Mouse (Mus musculus): Measurements from ENCODE around the gene Styx.

Gene Styx

DNA sequence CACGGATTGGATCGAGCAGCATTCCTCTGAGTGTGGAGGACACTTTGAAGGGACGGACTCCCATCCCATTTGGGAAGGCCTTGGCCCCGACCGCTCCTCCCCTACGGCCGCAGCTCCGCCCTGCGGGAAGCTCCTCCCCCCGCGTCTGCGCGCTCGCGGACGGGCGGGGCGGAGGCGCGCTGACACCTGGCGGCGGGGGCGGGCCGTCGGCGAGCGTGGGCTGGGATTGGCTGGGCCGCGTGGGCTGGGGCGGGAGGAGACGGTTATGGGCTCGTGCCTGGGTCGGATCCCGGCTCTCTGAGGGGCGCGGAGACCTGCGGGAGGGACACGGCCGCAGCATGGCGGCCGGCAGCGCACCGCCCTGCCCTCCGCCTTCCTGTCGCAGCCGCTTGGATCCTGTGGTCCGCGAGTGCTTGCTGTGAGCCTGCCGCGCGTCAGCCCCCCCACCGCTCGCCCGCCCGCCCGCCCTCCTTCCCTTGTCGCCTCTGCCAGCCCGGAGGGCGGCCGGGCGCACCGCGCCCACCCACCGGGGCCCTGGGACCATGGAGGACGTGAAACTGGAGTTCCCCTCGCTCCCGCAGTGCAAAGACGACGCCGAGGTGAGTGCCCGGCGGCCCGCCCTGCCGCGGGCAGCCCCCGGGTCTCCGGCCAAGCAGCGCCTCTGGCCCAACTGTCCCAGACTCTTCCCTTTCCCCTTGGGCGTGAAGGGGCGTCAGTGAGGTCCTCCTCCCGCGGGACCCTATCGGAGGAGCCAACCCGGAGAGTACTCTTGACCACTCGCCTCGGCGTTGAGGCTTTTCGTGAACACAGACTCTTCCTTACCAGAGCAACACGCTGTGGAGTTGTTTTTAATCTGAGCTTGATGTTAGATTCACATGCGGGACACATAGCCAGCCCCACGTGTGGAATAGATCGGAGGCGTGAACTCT lies at the start of gene Styx:
Gene Styx (plus strand): TSS at position 163 of the 929 bp plus-strand sequence.
- peak; percentile 96 to 99 for DNase-seq (ENCODE audit: low spot score in 2 of 2)

DNA sequence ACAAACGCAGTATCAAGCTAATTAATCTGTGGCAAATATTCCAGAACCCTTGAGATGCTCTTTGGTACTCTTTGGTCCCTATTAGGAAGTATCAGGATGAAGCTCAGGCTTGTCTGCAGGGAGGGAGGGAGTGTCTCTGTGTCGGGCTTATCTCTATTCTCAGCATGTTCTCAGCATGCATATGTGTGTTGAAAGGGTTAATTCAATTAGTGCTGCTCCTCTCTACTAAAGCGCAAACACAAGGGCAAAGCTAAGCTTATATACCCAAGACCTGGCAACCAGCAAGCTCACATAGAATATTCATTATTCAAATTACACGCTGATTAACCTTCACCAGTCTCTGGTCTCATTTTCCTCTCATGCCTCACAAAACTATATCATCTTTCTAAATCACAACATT lies 47.0 kb upstream of the Styx start:
- no peak for DNase-seq (ENCODE audit: low spot score in 2 of 2)

DNA sequence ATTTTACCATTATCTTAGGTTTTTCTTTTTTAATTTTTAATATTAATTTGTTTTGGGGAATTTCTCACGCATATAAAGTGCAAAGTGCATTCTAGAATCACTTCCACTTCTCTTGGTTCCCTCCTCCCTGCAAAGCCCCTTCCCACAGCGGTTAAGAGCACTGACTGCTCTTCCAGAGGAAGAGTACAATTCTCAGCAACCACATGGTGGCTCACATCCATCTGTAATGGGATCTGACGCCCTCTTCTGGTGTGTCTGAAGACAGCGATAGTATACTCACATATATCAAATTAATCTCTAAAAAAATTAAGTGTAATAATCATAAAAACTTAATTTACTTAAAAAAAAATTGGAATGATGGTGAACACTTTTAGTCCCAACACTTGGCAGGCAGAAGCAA lies 46.5 kb upstream of the Styx start:
- no peak for DNase-seq (ENCODE audit: low spot score in 2 of 2)

DNA sequence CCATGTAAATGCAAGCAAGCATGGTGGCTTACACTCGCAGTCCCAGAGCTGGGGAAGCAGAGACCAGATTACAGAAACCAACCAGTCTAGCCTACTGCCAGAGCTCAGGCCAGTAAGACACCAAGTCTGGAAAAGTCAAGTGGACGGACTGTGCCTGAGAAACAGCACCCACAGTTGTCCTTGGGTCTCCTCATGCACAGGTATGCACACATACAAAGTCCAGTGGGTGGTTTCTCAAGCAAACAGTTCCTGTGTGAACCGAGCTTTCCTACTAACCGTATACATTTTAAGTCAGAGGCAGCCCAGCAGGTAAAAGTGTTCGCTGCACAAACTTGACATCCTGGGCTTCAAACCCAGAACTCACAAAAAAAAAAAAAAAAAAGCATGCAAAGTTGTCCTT lies 45.0 kb upstream of the Styx start:
- DNase-seq (ENCODE audit: low spot score in 2 of 2), result no peak

GRCm38 (mm10) chr14:45307630-45308328 lies 43.1 kb upstream of the Styx start:
- DNase-seq (ENCODE audit: low spot score in 2 of 2), result no peak

GRCm38 (mm10) chr14:45309646-45310045 lies 41.2 kb upstream of the Styx start:
- no peak for DNase-seq (ENCODE audit: low spot score in 2 of 2)

DNA sequence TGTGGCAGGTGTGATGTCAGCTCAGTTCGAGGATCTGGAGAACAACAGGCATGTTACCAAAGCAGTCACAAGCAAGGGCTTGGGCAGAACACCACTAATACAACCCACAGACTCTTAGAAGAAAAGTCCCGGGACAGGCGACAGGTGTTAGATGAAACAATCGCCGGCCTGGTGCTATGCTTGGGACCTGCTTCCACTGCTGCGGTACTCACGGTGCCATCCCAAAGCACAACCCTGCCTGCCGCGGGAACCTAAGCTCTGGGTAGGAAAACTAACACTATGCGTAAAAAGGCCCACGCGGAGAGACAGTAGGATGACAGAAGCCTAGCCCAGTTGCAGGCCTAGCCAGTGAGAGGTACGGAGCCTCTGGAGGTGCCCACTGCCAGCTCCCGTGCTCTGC lies 40.8 kb upstream of the Styx start:
- DNase-seq (ENCODE audit: low spot score in 2 of 2), result no peak

DNA sequence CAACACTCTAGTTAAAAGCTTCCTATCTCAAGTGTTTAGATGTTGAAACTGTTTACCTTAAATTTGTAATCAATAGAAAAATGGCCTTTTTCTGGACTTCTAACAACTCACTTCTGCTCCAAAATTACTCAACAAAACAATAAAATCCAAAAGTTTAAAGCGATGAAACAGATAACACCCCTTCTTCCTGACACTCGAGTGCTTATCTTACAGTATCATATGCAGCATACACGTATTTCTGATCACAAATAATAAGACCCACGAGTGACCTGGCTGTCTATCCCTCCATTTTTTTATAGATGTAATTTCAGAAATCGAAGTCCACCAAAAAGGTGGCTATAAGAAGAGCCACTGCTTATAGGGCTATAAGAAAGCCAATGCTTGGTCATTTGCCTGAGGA lies 34.0 kb upstream of the Styx start:
- DNase-seq (ENCODE audit: low spot score in 2 of 2), result no peak

GRCm38 (mm10) chr14:45317921-45318411 lies 32.9 kb upstream of the Styx start:
- no peak for DNase-seq (ENCODE audit: low spot score in 2 of 2)

DNA sequence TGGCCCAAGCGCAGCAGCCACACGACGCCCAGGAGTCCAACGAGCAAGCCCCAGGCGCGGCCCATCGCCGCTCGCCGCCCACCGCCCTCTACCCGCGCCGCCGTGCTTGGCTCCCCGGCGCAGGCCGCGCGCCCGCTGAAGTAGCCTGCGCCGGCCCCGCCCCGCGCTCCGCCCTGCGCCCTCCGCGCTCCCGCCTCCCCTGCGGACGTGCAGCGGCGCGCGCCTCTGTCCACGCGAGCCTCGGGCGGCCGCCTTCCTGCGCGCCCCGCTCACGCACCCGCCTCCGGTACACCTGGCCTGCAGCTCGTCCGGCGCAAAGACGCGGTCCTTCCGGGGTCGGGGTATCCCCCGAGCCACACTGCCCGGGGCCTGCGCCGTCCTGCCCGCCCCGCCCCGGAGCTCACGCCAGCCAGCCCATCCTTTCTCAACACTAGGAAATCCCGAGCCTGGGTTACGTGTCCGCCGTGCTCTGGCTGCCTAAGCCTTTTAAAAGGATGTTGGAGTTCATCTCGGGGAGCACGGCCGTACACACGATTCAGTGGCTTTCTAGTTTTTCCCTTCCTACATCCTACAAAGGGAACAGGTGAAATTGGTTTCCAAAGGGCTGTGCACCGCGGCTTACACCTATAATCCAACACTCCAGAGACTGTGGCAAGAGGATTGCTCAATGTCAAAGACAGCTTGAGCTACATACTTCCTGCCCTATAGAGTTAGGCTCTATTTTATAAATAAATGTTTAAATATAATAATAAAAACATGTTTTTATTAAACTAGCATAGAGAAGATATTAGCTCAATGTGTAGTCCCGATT lies 32.3 kb upstream of the Styx start, which contains the start of gene Ero1l:
Gene Ero1l (minus strand): TSS at position 346 of the 811 bp plus-strand sequence.
- DNase-seq (ENCODE audit: low spot score in 2 of 2), result peak; percentile 80 to 91

GRCm38 (mm10) chr14:45319237-45319610 lies 31.7 kb upstream of the Styx start:
- DNase-seq (ENCODE audit: low spot score in 2 of 2), result no peak

DNA sequence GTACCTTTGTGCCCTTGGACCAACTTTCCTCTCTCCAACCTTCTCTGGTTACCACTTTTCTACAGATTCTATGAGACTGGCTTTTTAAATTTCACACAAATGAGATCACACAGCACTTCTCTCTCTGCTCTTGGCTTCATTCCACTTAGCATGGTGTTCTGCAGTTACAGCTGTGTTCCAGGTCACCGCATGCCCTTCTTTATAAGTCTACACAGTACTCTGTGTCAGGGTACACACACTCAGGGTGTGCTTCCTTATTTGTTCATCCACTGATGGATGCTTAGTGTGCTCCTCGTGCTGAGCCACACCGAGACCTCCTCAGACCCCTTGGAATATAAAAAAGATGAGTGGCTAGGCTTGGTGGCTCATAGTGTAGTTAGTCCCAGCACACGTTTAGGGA lies 30.8 kb upstream of the Styx start:
- no peak for DNase-seq (ENCODE audit: low spot score in 2 of 2)

- DNase-seq (ENCODE audit: low spot score in 2 of 2), result no peak
These were observed 29.8 kb upstream of the Styx start for GRCm38 (mm10) chr14:45321067-45321466.

DNA sequence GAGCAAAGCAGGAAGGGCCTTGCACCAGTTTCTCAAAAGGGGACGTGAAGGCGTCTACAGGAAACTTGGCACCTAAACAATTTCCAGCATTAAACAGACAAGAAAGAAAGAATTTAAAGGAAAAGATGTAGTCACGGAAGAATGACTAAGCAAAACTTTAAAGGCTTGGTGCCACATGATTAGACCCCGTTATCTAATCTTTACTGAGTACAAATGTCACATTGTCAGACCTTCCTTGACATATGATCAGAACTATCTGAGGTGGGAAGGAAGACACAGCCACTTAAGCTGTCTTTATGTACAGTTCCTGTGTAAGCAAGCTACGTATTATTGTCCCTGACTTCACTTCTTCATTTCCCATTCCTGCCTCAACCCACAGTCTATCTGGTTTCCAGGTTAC lies 29.3 kb upstream of the Styx start:
- DNase-seq (ENCODE audit: low spot score in 2 of 2), result no peak

- DNase-seq (ENCODE audit: low spot score in 2 of 2), result no peak
These were observed 28.4 kb upstream of the Styx start for GRCm38 (mm10) chr14:45322450-45322849.

- DNase-seq (ENCODE audit: low spot score in 2 of 2), result no peak
These were observed 27.6 kb upstream of the Styx start for GRCm38 (mm10) chr14:45323320-45323719.

DNA sequence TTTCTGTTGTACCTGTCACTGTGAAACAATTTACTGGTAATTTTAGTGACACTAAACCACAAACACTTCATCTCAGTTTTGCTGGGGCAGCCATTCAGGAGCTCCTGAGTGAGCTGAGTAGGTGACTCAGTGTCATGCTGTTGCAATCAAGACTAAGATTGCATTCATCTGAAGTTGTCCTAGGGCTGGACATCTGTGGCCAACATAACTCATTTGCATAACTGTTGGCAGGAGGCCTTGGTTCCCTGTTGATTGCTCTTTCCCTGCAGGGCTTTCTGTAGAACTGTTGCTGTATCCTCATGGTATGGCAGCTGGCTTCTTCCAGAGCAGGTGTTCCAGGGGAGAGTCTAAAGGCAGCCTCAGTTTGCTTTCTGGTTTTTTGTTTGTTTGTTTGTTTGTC lies 25.4 kb upstream of the Styx start:
- DNase-seq (ENCODE audit: low spot score in 2 of 2), result no peak

GRCm38 (mm10) chr14:45328072-45328713 lies 22.7 kb upstream of the Styx start:
- no peak for DNase-seq (ENCODE audit: low spot score in 2 of 2)

DNA sequence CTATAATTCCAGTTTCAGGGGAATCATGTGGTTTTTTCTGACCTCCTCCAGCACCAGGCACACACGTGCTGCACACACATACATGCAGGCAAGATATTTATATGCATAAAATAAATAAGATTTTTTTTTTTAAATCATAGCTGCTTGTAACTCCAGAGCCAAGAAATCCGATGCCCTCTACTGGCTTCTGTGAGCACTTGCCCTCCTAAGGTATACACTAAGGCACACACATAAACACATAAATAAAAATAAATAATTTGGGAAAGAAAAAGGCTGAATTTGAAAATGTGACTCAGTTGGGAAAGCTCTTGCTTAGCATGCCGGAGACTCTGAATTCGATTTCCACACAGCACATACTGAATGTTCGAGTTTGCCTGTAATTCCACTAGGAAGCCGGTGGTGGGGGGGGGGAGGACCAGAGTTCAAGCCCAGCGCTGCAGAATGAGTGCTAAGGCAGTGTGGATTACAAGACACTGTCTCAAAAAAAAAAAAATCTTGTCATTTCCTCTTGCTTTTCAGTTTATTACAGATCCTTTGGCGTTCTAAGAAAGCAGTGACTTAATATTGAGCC lies 21.8 kb upstream of the Styx start:
- DNase-seq (ENCODE audit: low spot score in 2 of 2), result no peak

GRCm38 (mm10) chr14:45329589-45330181 lies 21.2 kb upstream of the Styx start, which contains the start of gene Psmc6:
Psmc6 (plus strand) TSS chr14:45329788.
- peak; percentile 89 to 95 for DNase-seq (ENCODE audit: low spot score in 2 of 2)
